Mouse (Mus musculus) fibroblast of lung, adult 2 months (primary cell): Measurements from ENCODE around the gene Plcxd3.

Source experiments
- DNase-seq: peaks from one replicate; pipeline ENCODE4 v3.0.0-alpha.2; 2011; ENCODE audit warnings: low read depth

The Plcxd3 gene

DNA sequence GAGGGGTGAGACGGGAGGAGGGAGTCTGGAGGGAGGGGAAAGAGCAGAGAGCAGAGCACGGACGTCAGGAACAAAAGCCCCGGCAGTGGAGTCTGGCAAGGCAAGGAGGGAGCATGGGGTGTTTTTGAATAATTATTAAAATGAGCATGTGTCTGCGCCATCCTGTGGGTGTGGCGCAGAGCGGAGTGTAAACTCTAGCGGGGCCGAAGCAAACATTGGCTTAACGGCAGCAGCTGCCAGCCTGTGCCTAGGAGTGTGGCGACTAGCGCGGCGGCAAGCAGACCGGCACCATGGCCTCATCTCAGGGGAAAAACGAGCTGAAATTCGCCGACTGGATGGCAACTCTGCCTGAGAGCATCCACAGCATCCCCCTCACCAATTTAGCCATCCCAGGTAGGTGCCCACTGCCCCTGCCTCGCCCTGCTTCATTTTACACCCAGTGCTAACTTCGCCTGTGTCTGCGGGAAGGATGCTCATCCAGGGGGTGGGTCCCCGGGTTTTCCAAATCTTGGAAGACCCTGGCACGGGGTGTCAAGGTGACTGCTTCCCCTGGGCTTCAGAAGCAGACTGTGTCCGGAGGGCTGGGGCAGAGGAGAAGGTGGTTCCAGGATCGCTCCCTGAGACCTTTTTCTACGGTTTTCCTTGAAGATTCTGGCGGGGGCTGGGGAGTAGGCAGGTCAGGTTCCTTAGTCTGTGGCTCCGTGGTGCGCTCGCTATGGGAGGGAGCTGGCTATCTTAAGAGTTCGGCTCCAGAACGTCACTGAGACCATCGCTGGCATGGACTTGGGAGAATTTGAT lies at the start of gene Plcxd3:
TSS of gene Plcxd3 (plus strand) at position 69 of the 798 bp plus-strand sequence.
- no peak for DNase-seq

DNA sequence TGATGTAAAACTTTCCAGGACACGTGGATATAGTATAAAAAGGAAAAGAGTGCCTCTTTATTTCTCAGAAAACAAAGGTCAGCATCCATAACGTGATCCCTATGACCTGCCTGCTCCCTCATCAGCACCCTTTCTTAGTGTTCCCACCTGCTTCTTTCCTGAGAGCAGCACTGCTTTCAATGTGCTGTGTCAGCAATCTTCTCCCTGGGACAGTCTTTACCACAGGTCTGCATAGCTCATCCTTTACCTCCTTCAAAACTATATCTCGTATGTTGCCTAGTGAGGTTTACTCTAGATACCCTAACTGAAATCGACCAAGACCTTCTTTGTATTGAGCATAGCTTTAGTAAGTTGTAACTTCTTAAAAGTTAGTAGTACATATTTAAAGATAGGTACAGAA lies 43.4 kb upstream of the Plcxd3 start:
- DNase-seq = no peak

DNA sequence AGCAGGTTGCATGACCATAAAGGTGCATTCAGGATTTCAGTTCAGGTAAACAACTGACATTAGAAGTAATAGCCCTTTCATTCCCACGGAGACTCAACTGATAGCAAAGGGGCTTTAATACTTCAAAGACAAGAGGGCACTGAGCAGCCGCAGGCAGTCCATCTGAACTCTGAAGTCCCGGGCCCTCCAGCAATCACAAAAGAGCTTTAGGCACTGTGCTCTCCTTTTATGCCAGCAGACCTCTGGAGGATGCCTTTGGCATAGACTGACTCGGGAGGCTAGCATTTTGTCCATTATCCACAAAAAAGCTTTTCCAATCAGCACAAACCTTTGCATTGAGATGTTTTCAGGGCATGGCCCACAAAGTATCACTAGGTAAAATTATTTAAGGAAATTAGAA lies 33.7 kb upstream of the Plcxd3 start:
- no peak for DNase-seq

DNA sequence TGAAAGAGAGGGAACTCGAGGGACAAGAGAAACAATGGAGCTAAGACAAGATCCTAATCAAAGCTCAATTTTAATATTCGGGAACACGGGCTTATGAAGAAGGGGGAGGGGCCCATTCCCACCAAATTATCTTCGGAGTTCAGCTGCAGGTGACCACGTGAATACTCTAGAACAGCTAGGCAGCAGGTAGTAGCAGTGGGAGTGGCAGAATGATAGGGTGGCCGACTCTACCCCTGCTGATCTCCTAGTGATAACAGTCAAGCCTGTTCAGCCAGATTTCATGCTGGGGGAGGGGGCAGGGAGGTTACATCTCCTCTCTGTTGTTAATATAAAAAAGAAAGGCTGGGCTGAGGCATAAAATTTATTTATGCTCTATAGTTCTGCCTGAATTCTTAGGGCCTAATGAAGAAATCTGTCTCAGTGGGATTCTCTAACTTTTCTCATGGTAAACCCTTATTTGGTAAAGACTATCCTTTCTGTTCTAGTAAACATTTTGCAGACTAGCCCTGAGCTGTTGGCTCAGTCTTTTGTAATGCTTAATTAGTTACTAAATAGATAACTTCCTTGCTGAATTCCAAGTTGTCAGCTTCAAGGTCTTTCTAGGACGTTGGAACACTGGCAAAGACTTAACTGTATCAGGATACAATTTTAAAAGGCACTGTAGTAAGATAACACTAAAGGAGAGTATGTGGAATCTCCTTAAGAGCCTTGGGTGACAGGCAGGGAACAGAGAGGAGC lies 26.3 kb upstream of the Plcxd3 start:
- DNase-seq = no peak

- no peak for DNase-seq
These were observed 18.9 kb upstream of the Plcxd3 start for GRCm38 (mm10) chr15:4356397-4356796.

DNA sequence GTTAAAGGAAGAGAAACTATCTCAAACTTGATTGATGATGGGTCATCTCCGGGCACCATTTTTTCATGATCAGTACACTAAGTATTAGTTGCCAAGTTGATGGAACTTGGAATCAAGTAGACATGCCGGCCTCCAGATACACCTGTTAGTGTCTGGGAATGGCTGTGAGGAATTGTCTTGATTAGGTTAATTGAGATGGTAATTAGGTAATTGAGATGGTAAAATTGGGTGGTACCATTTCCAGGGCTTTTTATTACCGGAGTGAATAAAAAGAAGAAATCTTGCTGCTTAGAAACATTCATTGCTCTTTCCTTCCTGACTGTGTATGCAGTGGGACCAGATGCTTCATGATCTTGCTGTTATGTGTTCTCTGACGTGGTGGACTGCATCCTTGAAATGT lies 17.6 kb upstream of the Plcxd3 start:
- DNase-seq = no peak

GRCm38 (mm10) chr15:4367801-4368200 lies 7.5 kb upstream of the Plcxd3 start:
- no peak for DNase-seq

- no peak for DNase-seq
These were observed 769 bp upstream of the Plcxd3 start for GRCm38 (mm10) chr15:4374453-4374990.

DNA sequence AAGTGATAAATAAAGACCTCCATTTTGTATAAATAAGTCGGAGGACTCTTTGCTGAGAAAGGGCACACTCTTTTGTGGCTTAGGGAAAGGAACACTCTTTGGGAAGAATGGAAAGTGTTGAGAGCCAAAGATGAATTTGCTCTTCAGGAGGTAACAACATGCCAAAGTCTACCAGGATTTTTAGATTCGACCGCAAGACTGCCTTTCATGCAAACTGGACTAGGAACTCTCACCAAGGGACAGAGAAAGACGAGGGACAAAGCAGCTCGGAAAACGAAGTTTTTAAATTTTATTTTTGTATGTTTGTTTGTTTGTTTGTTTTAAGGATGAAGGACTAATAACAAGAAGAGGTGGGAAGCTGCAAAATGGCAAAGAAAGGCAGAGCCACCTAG lies 264 bp upstream of the Plcxd3 start:
- no peak for DNase-seq

DNA sequence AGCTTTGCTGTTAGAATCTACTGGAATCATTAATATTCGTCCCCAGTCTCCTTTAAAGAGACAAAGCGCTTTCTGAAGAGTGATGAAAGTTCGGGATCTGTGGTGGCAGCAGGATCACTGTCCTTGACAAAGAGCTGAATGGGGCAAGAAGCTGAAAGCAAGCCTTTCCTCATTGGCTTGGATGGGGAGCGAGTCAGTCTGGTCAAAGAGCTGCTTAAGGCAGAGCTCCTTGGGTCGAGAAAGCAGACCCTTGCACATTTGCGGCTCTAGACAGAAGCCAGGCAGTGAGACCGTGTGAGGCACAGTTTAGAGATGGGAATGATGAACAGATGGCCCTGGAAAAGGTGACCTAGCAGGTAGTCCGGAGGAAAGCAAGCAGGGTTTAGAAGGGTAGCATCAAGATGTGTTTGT lies 935 bp downstream of the Plcxd3 start:
- no peak for DNase-seq

GRCm38 (mm10) chr15:4378766-4379165 lies 3.5 kb downstream of the Plcxd3 start:
- DNase-seq = no peak

GRCm38 (mm10) chr15:4387774-4388173 lies 12.5 kb downstream of the Plcxd3 start:
- DNase-seq = no peak

GRCm38 (mm10) chr15:4400096-4400495 lies 24.8 kb downstream of the Plcxd3 start:
- no peak for DNase-seq

DNA sequence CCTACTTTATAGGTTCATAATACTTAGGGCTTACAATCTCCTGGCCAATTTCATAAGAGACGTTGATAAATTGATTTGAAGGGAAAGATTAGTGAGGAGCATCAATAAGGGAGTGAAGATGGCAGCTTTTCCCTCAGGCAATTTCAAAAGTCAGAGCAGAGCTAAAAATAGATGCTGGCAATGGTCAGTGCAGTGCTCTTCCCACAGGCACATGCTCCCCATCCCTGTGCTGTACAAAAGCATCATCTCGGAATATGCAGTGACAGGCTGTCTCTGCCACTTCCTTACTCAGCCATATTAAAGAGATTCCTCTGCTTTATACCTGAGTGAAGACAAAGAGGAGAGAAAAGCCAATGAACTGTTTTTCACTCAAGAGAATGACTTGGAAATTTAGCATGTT lies 36.0 kb downstream of the Plcxd3 start:
- no peak for DNase-seq

DNA sequence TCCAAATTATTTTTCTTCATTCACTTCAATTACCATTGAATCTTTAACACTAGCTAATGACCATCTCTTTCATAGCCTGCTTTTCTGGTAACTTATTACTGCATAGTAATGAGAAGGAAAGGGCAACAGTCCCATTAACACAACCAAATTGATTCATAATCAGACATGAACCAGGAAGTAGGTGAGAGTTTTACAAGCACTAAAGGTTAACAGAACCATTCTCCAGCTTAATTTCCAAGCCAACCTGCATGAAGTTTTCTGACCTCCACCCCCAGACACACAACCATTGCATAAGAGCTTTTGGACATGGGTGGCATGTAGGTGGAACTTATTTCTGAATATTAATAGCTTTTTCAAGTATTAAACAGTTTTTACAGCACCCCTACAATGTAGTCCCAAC lies 64.8 kb downstream of the Plcxd3 start:
- no peak for DNase-seq

DNA sequence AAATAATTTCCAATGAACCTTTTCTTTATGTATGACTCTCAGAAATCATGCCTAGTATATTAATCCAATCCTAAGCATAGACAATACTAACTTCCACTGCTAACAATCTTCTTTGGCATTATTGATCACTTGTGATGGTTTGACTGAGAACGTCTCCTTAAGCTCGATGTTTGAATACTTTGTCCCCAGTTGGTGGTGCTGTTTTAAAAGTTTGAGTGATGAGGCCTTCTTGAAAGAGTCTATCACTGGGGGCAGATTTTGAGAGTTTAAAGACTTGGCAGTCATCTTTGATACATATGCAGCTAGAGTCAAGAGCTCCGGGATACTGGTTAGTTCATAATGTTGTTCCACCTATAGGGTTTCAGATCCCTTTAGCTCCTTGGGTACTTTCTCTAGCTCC lies 120.9 kb downstream of the Plcxd3 start:
- DNase-seq = no peak

GRCm38 (mm10) chr15:4496984-4497383 lies 121.7 kb downstream of the Plcxd3 start:
- DNase-seq = no peak

DNA sequence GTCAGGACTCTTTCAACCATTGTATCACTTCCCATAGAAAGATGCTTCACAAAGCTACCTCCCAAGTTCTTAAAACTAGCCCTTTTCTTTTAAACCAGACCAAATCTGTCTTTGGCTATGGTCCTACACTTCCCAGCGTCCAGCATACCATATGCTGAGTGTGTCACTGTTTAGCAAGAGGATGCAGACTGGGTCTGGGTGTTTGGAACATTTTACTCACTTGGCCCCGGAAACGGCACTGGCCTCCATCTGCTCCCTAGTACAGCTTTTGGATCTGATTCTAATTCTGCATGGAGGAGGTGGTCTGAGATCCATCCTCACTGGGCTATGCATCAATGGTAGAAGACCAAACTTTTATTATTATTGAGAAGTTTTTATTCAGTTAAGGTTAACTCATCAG lies 122.7 kb downstream of the Plcxd3 start:
- no peak for DNase-seq

- no peak for DNase-seq
These were observed 128.1 kb downstream of the Plcxd3 start for GRCm38 (mm10) chr15:4503366-4503765.

GRCm38 (mm10) chr15:4503826-4504225 lies 128.5 kb downstream of the Plcxd3 start:
- no peak for DNase-seq

DNA sequence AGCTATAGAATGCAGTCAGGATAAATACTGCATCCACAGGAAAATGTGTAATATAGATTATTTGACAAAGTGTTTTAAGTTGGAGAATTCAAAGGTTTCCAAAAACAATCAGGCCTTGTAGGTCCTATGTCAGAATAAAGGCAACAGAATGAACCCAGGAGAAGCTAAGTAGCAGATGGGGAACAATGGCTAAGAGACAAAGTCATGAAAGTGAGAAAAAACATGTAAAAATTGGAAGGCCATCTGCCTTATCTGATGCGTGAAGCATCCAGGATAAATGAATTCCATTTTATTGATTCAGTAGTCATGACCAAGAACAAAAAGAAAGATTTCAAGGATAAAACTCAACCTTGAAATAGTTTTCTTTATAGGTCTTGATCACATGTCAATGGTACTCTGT lies 139.4 kb downstream of the Plcxd3 start:
- DNase-seq = no peak

DNA sequence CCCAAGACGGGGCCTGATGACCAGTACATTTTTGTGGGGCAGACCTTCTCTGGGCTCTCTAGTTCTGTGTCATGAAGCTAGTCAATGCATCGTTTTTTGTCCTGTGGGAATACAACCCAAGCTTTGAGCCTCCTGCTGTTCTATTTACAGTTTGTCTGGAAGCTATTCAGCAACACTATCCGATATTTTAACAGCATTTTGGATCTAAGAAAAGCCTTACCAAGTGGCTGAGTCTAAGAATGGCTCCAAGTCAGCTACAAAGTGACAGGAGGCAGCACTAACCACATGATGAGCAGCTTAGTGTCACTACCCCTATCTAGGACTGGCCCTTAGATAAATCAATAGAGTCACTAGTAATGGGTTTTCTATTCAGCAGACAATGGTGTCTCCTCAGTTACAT lies 149.3 kb downstream of the Plcxd3 start:
- no peak for DNase-seq

- no peak for DNase-seq
These were observed 158.4 kb downstream of the Plcxd3 start for GRCm38 (mm10) chr15:4533700-4534099.
